Mouse (Mus musculus): Measurements from ENCODE around the gene Rita1.

Gene Rita1

DNA sequence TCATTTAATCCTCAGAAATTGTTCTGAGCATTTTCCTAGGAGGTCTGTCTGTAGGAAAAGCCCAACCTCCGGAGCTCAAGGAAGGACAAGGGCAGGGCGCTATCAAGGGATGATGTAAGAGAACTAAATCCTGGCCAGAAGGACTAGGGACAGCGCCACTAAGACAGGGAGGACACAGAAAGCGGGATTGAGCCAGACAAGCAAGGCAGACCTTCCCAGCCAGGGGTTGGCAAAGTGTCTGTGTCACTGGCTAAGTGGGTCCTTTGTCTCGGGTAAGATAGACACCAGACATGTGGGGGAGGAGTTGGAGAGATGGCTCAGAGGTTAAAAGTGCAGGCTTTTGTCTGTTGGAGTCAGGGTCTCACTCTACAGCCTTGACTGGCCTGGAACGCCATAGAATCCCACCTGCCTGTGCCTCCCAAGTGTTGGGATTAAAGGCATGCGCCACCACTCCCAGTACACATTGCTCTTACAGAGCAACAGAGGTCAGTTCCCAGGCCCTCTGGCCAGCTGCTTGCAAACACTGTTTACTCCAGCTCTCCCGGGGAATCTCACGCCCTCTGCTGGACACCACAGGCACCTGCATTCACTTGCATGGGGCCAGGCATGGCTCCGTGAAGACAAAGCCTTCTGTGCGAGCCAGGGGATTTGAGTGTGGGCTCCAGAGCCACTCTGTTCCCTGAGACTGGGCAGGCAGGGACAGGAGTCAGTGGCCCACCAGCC lies 11.3 kb downstream of the Rita1 start:
- no peak for DNase-seq (ENCODE audit: low spot score in 2 of 2)

DNA sequence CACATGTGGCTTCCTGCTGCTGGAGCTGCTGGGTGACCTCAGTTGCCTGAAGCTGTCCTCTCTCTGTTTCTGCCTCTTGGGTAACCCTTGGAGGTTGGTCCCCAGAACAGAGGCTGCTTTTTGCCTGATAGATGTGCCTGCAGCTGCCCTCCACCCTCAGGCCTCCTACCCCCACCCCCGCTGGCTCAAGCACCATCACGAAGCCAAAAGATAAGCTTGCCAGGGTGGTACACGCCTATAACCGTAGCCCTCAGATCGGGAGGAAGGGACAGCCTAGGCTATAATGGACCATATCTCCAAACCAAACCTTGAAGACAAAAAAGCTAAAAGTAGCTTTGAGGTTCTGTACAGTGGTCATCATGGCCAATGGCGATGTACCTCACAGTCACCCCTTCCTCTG lies 12.8 kb downstream of the Rita1 start:
- no peak for DNase-seq (ENCODE audit: low spot score in 2 of 2)

DNA sequence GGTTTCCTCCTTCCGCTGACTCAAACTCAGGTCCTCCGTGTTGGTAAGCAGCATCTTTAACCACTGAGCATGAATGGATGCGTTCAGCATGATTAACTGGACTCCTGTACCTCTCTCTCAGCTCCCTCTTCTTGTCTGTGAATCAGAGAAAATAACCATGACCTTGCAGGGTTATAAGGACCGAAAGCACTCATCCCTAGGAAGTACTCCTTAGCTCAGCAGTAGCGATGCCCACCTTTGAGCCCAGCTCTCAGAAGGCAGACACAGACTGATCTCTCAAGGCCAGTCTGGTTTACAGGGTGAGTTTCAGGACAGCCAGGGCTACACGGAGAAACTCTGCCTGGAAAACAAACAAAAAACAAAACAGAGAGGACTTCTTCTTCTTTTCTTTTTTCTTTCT lies 17.9 kb downstream of the Rita1 start:
- no peak for DNase-seq (ENCODE audit: low spot score in 2 of 2)

DNA sequence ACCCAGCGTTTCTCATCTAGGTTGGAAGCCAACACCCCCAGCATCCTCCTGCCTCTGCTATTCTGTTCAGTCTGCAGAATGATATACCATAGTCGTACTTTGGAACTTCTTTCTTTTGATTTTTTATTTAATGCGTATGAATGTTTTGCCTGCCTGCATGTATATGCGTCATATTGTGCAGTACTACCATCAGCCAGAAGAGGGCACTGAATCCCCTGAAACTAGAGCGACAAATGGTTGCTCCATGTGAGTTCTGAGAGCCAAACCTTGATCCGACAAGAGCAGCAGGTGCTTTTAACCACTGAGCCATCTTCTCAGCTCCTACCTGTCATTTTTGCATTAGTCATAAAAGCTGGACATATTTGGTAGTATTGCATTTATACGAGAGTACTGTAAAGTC lies 20.2 kb downstream of the Rita1 start:
- no peak for DNase-seq (ENCODE audit: low spot score in 2 of 2)

DNA sequence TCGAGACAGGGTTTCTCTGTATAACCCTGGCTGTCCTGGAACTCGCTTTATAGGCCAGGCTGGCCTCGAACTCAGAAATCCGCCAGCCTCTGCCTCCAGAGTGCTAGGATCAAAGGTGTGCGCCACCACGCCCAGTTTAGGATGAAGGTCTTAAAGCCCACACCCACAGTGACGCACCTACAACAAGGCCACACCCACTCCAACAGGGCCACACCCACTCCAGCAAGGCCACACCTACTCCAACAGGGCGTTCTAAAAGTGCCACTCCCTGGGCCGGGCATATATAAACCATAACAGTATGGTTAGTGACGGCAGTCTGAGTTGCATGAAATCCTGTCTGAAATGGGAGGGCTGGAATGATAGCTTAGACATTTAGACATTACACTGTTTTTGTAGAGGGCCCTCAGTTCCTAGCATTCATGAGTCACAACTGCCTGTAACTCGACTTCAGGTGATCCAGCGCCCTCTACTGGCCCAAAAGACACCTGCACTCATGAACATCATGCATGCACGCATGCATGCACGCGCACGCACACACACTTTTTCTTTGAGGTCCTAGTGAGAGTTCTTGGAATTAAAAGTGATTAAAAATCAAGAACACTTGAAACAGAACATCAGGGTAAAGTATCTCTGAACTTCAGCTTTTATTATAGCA lies 21.9 kb downstream of the Rita1 start:
- DNase-seq (ENCODE audit: low spot score in 2 of 2) = no peak

DNA sequence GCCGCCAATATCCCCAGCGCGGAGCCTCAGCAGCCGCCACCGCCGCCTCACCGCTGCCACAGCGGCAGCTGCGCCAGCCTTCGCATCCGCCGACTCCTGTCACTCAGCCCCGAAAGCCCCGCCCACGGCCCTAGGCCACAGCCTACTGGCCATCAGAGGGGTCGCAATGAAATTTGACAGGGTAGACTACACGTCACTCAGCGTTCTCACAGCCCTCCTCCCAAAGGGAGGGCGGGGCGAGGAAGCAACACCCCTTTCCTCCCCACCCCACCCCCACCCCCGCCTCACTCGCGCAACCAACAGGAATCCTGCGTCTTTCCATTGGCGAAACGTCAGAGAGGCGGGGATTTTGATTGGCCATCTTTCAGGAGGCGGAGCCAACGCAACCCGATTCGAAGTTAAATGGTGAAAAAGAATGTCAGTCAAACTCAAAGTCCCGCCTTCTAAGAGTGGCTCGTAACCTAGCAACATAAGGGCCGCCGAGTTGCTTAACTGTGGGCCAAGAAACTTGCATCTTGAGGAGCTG lies 23.8 kb downstream of the Rita1 start, which contains the start of the genes Tpcn1 and Iqcd:
Gene Tpcn1 (minus strand): TSS at position 105 of the 526 bp plus-strand sequence.
Gene Iqcd (plus strand): TSS at position 448 of the 526 bp plus-strand sequence.
- DNase-seq (ENCODE audit: low spot score in 2 of 2) = peak; percentile 97 to 98

DNA sequence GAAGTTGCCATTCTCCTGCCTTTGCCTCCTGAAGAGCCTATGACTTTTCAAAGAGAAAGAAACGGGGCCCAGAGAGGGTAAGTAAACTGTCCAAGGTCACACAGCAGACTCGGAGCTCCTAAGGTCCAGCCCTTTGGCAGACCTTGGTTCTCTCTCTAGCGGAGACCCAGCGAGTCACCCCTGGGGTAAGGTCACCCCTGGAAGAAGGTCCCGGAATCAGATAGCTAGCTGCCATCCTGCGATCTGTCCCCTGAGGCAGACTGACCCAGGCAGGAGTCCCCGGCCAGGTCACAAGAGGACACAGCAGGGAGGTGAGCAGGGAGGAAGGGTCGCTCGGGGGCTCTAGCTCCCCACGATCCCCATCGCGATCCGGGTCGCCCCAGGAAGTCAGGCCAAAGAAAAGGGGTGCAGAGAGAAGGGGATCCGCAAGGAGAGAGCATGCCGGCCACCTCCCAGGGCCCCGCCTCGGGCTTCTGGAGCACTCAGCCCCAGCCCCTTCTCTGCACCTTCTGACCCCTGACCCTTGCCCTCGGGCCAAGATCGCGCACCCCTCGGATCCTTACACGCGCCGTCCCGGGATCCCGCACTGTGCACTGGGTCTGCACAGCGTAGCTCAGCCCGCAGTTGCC lies 24.3 kb downstream of the Rita1 start:
- no peak for DNase-seq (ENCODE audit: low spot score in 2 of 2)

DNA sequence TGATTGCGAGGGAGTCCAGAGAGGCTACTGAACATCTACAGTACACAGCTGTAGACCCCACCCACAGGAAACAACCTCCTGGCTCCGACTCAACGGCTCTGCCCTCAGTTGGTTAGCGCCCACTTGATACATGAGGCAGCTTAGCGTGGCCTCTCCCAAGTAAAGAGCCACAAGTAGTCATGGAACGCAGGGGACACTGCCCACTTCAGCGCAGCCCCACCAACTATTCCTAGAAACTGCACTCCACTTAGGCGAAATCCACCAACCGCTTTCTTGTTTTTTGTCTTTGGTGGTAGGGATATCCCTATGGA lies 24.8 kb downstream of the Rita1 start:
- no peak for DNase-seq (ENCODE audit: low spot score in 2 of 2)

DNA sequence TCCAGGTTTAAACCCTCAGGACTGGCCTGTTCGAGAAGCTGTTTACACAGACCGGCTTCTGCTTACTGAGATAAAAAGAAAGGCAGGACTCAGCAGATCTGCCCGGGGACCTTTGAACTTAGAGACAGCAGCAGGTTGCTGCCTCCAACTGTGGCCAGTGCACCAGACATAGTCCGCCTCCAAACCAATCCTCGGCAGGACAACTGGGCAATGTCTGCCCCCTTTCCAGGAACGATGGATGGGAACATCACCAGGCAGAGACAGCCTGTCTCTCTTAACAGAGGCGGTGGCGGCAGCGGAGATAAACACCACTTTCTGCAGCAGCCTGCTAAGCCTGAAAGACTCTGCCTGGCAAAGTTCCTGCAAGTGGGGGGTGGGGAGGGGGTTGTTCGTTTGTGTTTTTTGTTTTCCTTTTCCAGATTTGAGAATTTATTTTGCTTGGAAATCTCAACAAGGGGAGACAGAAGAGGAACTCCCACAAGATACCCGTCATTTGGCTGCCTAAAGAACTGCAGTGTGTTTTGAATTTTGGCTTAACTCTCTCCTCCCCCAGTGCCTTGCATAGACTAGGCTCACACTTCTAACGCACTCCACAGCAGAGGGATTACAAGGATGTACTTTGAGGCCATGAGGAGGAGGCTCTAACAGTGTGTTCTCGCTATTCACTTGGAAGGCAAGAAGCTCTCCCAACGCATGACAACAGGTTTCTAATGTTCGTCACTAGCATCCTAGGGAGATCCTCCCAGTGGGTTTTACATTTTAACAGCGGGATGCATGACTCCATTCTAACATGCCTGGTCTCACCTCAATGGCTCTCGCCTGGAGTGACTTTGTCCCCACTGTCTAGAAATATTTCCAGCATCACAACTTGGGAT lies 25.4 kb downstream of the Rita1 start:
- no peak for DNase-seq (ENCODE audit: low spot score in 2 of 2)

DNA sequence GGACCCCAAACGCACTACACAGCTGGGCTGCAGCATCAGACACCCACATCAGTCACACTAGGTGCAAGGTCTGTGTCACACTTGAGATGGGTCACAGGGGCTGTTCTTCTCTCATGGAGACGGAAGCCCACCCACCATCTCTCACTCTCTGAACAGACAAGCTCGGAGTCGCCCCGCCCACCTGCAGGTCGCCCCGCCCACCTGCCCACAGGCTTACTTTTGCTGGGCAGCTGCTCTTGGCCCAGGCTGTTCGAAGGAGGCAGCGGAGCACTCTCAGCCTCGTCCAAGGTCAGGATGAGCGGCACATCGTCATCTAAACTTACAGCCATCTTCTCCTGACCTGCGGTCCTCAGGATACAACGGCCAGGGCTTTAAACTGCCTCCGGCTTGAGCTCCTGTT lies 27.4 kb downstream of the Rita1 start:
- DNase-seq (ENCODE audit: low spot score in 2 of 2) = no peak

DNA sequence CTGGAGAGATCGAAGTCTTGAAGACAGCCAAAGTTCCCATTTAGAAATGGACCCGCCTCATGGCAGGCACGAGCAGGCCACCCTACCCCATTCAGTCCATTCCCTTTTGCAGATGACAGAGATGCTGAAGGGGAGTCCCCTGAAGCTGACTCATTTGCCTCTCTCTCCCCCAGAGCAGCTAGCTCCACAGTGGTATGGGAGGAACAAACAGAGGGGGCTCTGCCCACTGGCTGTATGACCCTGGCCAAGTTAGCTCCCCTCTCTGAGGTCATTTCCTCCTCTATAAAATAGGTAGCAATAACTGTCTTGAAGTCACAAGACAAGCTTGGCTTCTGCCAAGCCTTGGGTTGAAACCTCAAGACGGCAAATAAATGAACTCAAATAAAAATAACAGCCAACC lies 28.9 kb downstream of the Rita1 start:
- no peak for DNase-seq (ENCODE audit: low spot score in 2 of 2)

DNA sequence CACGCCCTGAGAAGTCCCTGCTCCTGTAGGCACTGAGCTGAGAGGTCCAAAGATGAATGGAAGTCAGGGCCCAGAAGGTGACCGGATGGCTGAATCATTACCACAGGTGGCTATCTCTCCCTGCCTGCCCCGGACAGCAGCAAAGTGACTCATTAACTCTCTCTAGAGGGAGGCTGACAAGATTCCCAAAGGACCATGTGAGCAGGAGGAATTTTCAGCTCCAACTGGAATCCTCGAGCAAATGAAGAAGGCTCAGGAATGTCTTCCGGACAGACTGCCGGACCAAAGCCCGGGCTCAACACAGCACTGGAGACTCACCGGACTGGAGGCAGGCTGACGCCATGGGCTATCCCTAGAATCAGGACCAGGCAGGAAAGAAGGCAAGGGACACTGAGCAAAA lies 30.4 kb downstream of the Rita1 start:
- no peak for DNase-seq (ENCODE audit: low spot score in 2 of 2)

DNA sequence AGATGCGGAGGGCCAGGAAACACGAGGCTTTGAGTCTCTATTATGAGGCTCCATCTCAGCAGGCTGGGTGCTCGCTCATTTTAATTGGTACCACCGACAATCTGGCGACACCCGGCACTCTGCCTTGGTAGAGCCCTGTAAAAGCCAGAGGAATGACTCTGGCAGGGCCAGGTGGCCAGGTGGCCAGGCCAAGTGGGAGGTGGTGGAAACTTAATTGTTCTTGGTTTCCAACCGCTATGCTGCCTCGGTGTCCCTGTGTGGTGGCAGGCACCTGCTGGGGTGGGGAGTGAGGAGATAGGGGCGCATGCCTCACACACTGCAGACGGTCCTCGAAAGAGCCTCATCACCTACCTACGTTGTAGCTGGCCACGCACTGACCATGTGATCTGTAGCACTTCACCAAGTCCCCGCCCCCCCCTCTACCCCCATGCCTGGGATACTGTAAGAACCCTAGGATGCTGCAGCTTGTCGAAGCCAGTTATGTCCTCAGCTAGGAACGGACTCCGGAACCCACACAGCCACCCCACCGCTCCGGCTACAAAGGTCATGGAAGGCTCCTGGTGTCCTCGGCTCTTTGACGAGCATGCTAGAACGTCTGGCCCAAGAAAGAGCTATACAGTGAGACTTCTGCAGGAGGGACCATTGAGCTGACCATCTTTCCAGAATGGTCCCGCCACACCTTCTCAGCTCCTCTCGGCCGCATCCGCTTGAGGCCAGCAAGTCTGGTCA lies 32.3 kb downstream of the Rita1 start:
- DNase-seq (ENCODE audit: low spot score in 2 of 2) = no peak

DNA sequence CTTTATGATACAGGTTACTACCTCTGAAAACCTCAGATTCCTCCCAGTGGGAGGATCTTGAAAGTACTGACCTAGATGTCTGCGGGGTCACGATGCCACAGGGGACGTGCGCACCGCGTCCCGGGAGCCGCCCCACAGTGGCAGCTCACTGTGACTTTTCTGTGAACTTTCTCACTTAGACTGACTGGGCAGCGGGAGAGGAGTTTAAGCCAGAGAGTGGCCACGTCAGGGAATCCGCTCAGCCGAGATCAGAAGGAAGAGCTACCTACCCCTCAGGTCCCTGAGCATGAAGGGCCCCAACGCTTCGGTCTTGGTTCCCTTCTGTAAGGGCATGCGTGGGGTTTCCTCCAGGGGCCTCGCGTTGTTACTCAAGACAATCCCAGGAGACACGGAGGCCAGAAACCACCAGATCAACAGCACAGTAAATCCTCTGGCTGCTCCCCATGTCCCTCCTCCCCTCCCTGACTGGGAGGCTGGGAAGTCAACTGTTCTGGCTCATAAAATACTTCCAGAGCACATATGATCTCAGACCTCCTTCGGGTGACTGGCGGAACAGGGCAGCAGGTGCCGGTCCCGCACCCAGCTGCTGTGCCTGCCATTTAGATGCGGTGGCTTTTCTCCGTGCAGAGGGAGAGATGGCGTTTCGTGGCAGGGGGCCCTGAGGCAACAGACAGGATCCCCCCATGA lies 33.0 kb downstream of the Rita1 start:
- DNase-seq (ENCODE audit: low spot score in 2 of 2) = peak in 1 of 2 experiments; percentile 77

DNA sequence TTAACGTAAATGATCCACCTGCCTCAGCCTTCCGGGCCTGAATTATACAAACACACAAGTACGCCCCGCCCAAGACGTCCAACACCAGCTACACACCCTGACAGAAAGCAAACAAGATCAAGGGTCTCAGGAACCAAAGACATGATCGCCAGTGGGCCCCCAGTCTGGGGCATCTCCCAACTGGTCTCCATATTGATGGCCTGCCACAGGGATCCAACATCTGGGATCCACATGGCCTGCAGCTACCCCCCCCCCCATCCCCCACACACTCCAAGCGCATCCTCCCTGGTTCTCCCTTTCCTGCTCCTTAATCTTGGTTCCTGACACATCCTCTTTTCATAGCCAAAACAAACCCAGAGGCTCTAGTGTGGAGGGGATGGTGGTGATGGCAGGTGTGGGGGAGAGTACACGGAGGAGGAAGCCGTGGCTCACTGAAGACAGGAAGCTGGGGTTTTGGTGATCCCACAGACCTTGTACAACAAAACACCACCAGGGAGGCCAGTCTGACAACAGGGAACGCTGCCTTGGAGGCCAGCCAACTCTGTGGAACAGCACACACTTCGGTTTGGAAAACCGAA lies 33.8 kb downstream of the Rita1 start:
- no peak for DNase-seq (ENCODE audit: low spot score in 2 of 2)

DNA sequence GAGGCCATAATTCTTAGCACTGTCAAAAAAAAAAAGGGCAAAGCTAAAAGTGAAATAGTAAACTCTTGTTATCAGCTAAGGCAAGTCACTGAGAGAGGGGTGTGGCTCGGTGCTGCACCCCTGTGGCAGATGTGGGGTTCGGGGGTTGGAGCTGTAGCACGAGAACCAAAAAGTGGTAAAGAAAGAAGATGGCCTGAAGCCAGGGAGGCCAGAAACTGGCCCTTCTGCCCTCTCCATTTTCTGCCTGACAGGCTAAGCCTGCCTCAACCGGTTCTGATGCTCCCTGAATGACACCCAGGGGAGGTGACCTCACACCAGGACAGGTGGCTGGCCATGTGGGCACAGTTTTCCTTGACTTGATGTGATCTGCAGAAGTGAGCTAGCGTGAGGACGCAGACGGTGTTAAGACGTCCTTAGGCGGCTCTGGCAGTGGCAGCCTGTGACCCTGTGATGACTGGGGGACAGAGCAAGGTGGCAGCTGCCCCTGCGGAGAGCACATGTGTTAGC lies 34.4 kb downstream of the Rita1 start:
- peak in 1 of 2 experiments; percentile 37 for DNase-seq (ENCODE audit: low spot score in 2 of 2)

DNA sequence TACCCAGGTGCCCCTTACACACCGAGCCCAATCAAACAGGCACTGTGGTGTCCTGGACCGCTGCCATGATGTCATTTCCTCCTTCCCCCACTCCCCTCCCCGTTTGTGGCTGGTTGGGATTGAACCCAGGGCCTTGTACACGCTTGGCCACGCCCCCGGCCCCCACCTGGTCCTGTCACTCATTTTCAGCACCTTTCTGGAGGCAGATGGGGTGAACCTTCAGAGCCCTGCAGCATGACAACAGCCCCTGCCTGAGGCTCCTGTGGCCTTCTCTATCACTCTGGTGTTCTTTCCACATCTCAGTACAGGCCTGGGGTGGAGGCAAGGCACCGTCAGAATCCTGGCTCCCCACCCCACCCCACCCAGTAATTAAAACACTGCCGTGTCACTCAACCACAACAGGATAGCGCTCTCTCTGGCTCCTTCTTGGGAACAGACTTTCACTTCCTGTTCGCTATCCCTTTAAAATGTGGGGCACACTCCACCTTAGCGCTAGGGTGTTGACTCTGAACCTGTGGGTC lies 35.5 kb downstream of the Rita1 start:
- no peak for DNase-seq (ENCODE audit: low spot score in 2 of 2)

DNA sequence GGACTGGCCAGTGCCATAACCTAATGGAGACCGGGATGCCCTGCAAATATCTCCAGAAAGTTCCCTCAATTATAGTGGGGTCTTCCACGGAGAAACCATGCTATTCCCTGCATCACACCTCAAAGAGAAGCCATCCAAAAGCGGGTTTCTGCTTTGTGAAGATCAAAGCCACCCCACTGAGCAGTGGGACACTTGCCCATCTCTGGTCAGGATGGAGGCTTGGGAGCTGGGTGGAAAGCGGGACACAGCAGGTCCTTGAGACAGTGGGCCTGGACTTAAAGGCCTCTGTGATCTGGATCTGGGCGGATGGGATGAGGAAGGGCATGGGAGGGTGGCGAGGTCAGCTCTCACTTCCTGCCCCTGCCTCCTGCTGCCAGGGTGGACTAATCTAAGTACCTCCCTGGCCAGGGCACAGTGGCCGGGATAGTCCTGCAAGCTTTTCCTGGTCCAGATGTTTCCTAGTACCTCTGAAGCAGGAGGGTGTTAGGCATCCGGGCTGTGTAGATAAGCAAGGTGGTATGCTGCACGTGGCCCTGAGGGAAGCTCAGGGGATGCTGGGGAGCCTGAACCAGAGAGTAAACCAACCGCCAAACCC lies 37.8 kb downstream of the Rita1 start:
- DNase-seq (ENCODE audit: low spot score in 2 of 2) = no peak

DNA sequence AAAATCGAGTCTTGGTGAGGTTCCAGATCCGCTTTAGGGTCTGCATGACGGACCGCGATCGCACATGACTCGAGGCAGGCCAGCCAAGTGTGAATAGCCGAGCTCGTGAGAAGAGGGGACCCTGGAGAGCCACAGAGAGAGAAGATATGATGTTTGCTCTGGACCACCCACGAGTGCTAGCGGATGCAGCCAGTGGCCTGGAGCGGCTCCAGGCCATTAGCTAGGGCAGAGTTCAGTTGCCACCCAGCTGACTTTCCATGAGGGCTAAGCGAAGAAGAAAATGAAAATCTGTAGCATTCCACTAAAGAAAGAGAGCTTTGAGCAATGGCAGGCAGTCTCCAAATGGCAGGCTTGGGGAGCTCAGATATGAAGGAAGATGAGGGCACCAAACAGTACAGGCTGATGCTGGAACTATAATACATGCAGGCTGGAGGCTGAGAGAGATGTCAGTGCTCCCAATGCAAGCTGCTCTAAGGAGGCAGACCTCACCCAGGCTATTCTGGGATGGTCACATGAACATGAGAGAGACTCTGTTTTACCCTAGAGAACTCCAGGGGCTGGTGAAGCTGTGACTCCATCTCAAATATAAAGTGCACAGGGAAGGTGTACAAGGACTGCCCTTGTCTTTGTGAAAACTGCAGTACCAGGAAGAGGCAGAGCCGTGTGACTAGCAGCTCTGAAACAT lies 41.2 kb downstream of the Rita1 start:
- no peak for DNase-seq (ENCODE audit: low spot score in 2 of 2)
